Mouse (Mus musculus): ENCODE measurements around the gene Olfr65. TPM values are rescaled to one million over a fixed set of nuclear protein-coding genes. Genes with fewer than 3 reads are reported as not detected.

The Olfr65 gene
- total RNA-seq (2014; rRNA removed) (not detected in 2 replicates), polyA plus RNA-seq (2015; fragmentation: Nextera tagmentation; extraction: Ambion mirVana) (not detected in 2 replicates)

DNA sequence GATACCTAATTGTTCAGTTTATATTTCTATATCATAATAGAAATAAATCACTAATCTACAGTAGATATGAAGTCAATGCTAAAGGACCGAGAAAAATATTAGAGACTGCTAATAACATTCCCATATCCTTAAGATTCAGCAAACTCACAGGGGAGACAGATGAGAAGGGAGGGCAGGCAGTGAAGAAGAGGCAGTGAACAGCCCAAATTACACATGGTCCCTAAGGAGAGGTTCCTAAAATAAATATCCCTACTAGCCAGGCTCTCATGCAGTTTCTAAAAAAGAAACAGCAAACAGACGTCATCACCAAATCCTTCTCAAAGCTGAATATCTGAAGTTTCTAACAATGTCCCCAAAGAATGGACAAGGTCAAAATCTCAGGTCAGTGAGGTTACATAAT, at the start of gene Olfr65:
Olfr65 (plus strand) TSS at position 301 of the 400 bp plus-strand sequence.
- TF ChIP-seq CTCF (IDR thresholded peaks at IDR 0.05) = no peak
- no peaks in the 10 kb centered on the region for H3K27me3 ChIP-seq (ENCODE audit: insufficient read depth, low read length)
- H3K9ac ChIP-seq (replicated peaks; ENCODE audit: low read length, poor library complexity, severe bottlenecking) = no peak within 1 kb of the TSS
- no peak for ATAC-seq (ENCODE audit: low FRiP score)
- H3K36me3 ChIP-seq (ENCODE audit: insufficient read depth, low read length) = no peaks in the 10 kb centered on the region
- no peak within 1 kb of the TSS for H3K4me2 ChIP-seq (ENCODE audit: low read depth, low read length, poor library complexity, severe bottlenecking)
- DNase-seq (ENCODE audit: low spot score) = no peak
- WGBS = 75% methylated on average over 2 of the region's 2 CpGs
- no peak within 1 kb of the TSS for H3K27ac ChIP-seq (ENCODE audit: low read depth, low read length)
- H3K4me1 ChIP-seq (ENCODE audit: insufficient read depth, low read length) = no peaks in the 10 kb centered on the region
- H3K4me3 ChIP-seq (ENCODE audit: low read depth, low read length) = no peak within 1 kb of the TSS
- H3K9me3 ChIP-seq (ENCODE audit: low read length) = no peaks in the 10 kb centered on the region

GRCm38 (mm10) chr7:103854669-103855068, 48.6 kb upstream of the Olfr65 start:
- Histone ChIP-seq H3K9ac (replicated peaks; ENCODE audit: low read length, poor library complexity, severe bottlenecking) (no peak overlapping the region), H3K4me3 (ENCODE audit: low read depth, low read length) (no peak overlapping the region), H3K9me3 (ENCODE audit: low read length) (no peaks in the 10 kb centered on the region), H3K36me3 (ENCODE audit: insufficient read depth, low read length) (no peaks in the 10 kb centered on the region), H3K27ac (ENCODE audit: low read depth, low read length) (no peak overlapping the region), H3K27me3 (ENCODE audit: insufficient read depth, low read length) (no peaks in the 10 kb centered on the region), H3K4me1 (ENCODE audit: insufficient read depth, low read length) (no peaks in the 10 kb centered on the region), H3K4me2 (ENCODE audit: low read depth, low read length, poor library complexity, severe bottlenecking) (no peak overlapping the region)
- 82% methylated on average over 1 of the region's 1 CpGs for WGBS
- ATAC-seq (ENCODE audit: low FRiP score) (no peak), DNase-seq (ENCODE audit: low spot score) (no peak)
- TF ChIP-seq CTCF (IDR thresholded peaks at IDR 0.05) = no peak

- H3K4me1 ChIP-seq (ENCODE audit: insufficient read depth, low read length) = no peaks in the 10 kb centered on the region
- no peak overlapping the region for H3K4me3 ChIP-seq (ENCODE audit: low read depth, low read length)
- 68% methylated on average over 2 of the region's 2 CpGs for WGBS
- DNase-seq (ENCODE audit: low spot score) (no peak), ATAC-seq (ENCODE audit: low FRiP score) (no peak)
- no peaks in the 10 kb centered on the region for H3K36me3 ChIP-seq (ENCODE audit: insufficient read depth, low read length)
- H3K9ac ChIP-seq (replicated peaks; ENCODE audit: low read length, poor library complexity, severe bottlenecking) = no peak overlapping the region
- no peaks in the 10 kb centered on the region for H3K27me3 ChIP-seq (ENCODE audit: insufficient read depth, low read length)
- TF ChIP-seq CTCF (IDR thresholded peaks at IDR 0.05) = no peak
- no peaks in the 10 kb centered on the region for H3K9me3 ChIP-seq (ENCODE audit: low read length)
- H3K27ac ChIP-seq (ENCODE audit: low read depth, low read length) = no peak overlapping the region
- H3K4me2 ChIP-seq (ENCODE audit: low read depth, low read length, poor library complexity, severe bottlenecking) = no peak overlapping the region
These were observed 44.2 kb upstream of the Olfr65 start for GRCm38 (mm10) chr7:103859076-103859475.

GRCm38 (mm10) chr7:103860855-103861254, 42.4 kb upstream of the Olfr65 start:
- no peak for TF ChIP-seq CTCF (IDR thresholded peaks at IDR 0.05)
- no peak; the same call in 1 of the 2 replicates for ATAC-seq (ENCODE audit: low FRiP score)
- H3K36me3 ChIP-seq (ENCODE audit: insufficient read depth, low read length) = no peaks in the 10 kb centered on the region
- no peak overlapping the region for H3K4me2 ChIP-seq (ENCODE audit: low read depth, low read length, poor library complexity, severe bottlenecking)
- H3K9me3 ChIP-seq (ENCODE audit: low read length) = no peaks in the 10 kb centered on the region
- H3K4me1 ChIP-seq (ENCODE audit: insufficient read depth, low read length) = no peaks in the 10 kb centered on the region
- no peaks in the 10 kb centered on the region for H3K27me3 ChIP-seq (ENCODE audit: insufficient read depth, low read length)
- WGBS = 69% methylated on average over 1 of the region's 1 CpGs
- no peak overlapping the region for H3K9ac ChIP-seq (replicated peaks; ENCODE audit: low read length, poor library complexity, severe bottlenecking)
- DNase-seq (ENCODE audit: low spot score) = no peak
- H3K27ac ChIP-seq (ENCODE audit: low read depth, low read length) = no peak overlapping the region
- H3K4me3 ChIP-seq (ENCODE audit: low read depth, low read length) = no peak overlapping the region

- no peak overlapping the region for H3K9ac ChIP-seq (replicated peaks; ENCODE audit: low read length, poor library complexity, severe bottlenecking)
- no peaks in the 10 kb centered on the region for H3K4me1 ChIP-seq (ENCODE audit: insufficient read depth, low read length)
These were observed 41.8 kb upstream of the Olfr65 start for GRCm38 (mm10) chr7:103861531-103861930.

GRCm38 (mm10) chr7:103865716-103866115, 37.6 kb upstream of the Olfr65 start:
- H3K4me3 ChIP-seq (ENCODE audit: low read depth, low read length) = no peak overlapping the region
- no peaks in the 10 kb centered on the region for H3K36me3 ChIP-seq (ENCODE audit: insufficient read depth, low read length)
- no peaks in the 10 kb centered on the region for H3K9me3 ChIP-seq (ENCODE audit: low read length)
- DNase-seq (ENCODE audit: low spot score) (no peak), ATAC-seq (ENCODE audit: low FRiP score) (no peak)
- H3K4me2 ChIP-seq (ENCODE audit: low read depth, low read length, poor library complexity, severe bottlenecking) = no peak overlapping the region
- no peaks in the 10 kb centered on the region for H3K27me3 ChIP-seq (ENCODE audit: insufficient read depth, low read length)
- no peak overlapping the region for H3K9ac ChIP-seq (replicated peaks; ENCODE audit: low read length, poor library complexity, severe bottlenecking)
- no peak overlapping the region for H3K27ac ChIP-seq (ENCODE audit: low read depth, low read length)
- H3K4me1 ChIP-seq (ENCODE audit: insufficient read depth, low read length) = no peaks in the 10 kb centered on the region
- no peak for TF ChIP-seq CTCF (IDR thresholded peaks at IDR 0.05)

More at GRCm38 (mm10) chr7:103861531-103861930, 41.8 kb upstream of the Olfr65 start:
- WGBS = 82% methylated on average over 3 of the region's 3 CpGs
- Histone ChIP-seq H3K36me3 (ENCODE audit: insufficient read depth, low read length) (no peaks in the 10 kb centered on the region), H3K27me3 (ENCODE audit: insufficient read depth, low read length) (no peaks in the 10 kb centered on the region), H3K27ac (ENCODE audit: low read depth, low read length) (no peak overlapping the region), H3K9me3 (ENCODE audit: low read length) (no peaks in the 10 kb centered on the region), H3K4me2 (ENCODE audit: low read depth, low read length, poor library complexity, severe bottlenecking) (no peak overlapping the region), H3K4me3 (ENCODE audit: low read depth, low read length) (no peak overlapping the region)
- no peak for DNase-seq (ENCODE audit: low spot score)
- no peak for TF ChIP-seq CTCF (IDR thresholded peaks at IDR 0.05)
- ATAC-seq (ENCODE audit: low FRiP score) = no peak
